Mouse (Mus musculus) gonadal fat pad, adult 2 months (tissue): ENCODE data around the gene Evc. TPM values are rescaled to one million over a fixed set of nuclear protein-coding genes. Genes with fewer than 3 reads are reported as not detected.

Experiments
- DNase-seq: peaks from one replicate; pipeline ENCODE4 v3.0.0-alpha.2; 2012; ENCODE audit warnings: low read depth
- polyA plus RNA-seq: library from polyadenylated mRNA; depleted of rRNA; stranded (reverse); fragments of >200 nt; gene quantifications from 2 replicates; pipeline ENCODE4 v1.2.3, GENCODE M21; 2012; rRNA removed

Evc gene
- 9.8 and 10.9 TPM in 2 replicates for polyA plus RNA-seq

- no peak for DNase-seq
Measured at GRCm38 (mm10) chr5:37336485-37337105, at the start of gene Evc. TSS of gene Evc (minus strand) at chr5:37336894.

DNA sequence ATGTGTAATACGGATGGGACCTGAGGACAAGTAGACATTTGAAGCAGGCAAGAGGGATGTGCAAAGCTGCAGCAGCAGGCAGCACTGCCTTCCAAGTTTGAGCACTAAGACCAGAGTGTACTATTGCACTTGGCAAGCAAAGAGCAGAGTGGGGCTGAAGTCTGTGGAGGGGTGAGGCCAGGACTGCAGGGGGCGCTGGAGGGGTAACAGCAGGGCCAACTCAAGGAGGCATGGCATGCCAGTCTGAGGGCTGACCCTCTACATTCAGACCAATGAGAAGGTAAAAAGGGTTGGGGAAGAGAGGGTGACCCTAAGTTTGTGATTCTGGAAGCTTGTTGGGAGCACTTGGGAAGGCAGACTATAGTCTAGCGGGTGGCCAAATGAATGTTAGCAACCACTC lies 46.9 kb upstream of the Evc start:
- no peak for DNase-seq

- no peak for DNase-seq
Measured at GRCm38 (mm10) chr5:37380641-37381040, 43.9 kb upstream of the Evc start.

DNA sequence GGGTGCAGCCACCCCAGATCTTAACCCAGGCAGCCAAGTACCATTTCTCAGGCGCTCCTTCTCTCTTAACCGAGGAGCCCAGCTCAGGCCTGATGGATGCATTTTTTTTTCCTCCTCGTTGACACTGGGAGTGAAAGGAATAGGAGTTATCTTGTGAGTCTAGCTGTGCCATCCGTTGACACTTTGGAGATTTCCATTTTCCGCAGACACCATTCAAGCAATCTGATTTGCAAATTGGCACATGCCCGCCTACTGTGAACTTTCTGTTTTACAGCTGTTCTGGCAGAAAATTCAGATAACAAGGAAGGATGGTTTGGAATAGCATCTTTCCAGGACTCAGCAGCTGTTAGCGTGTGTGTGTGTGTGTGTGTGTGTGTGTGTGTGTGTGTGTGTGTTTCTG lies 40.7 kb upstream of the Evc start:
- DNase-seq = no peak

GRCm38 (mm10) chr5:37368796-37369195 lies 32.1 kb upstream of the Evc start:
- DNase-seq = no peak

DNA sequence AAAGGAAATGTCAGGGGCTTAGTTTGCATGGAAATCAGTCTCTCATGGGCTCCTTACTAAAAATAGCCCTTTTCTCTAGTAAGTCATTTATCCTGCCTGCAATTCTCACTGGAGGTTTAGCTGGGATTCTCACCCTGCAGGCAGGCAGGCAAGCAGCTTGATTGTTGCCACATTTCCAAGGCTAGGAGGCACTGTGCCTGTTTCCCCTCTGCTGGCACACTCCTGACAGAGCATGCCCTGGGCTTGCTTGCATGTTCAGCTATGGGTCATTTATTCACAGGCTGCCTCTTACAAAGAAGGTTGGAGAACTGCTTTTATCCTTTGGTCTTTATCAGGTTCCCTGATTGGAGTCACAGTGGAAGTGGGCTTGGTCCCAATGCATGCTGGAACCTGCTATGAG lies 29.1 kb upstream of the Evc start:
- DNase-seq = no peak

GRCm38 (mm10) chr5:37363284-37363683 lies 26.6 kb upstream of the Evc start:
- DNase-seq = no peak

GRCm38 (mm10) chr5:37362618-37363017 lies 25.9 kb upstream of the Evc start:
- no peak for DNase-seq

GRCm38 (mm10) chr5:37356027-37356426 lies 19.3 kb upstream of the Evc start:
- no peak for DNase-seq

DNA sequence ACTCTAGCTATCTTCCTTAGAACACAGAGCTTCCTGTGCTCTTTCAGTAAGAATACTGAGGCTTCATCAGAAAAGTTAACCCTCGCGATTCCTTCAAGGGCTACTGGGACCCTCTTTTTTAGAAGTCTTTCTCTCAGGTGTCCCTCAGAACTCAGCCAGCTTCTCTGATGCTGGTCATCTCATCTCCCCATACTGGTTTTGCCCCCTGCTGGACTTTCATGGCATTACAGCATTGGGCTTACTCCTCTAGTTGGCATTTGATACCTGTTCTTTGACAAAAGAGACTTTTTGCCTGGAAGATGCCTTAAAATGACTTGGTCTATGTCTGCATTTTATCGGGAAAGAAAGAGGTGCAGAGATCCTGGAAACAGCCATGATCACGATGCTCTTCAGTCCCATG lies 17.7 kb upstream of the Evc start:
- DNase-seq = no peak

- no peak for DNase-seq
Measured at GRCm38 (mm10) chr5:37351791-37352190, 15.1 kb upstream of the Evc start.

DNA sequence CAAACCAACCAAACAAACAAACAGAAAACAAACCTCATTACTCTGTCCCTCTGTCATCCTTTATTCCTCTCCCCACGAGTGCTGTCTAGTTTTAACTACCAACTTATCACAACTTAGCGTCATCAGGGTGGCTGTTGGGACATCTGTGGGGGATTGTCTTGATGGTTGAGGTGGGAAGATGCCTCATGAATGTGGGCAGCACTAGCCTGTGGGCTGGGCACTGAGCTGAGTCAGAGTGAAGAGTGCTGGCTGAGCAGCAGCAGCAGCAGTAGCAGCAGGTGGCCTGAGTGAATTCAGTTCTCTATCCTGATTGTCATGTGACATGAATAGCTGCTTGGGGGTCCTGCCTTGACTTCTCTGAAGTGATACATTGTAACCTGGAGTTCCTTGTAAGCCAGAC lies 7.3 kb upstream of the Evc start:
- DNase-seq = no peak

GRCm38 (mm10) chr5:37338288-37338687 lies 1.6 kb upstream of the Evc start, which contains the start of gene Evc2:
TSS of gene Evc2 (plus strand) at chr5:37338499.
- DNase-seq = no peak

GRCm38 (mm10) chr5:37337696-37338095 lies 1.0 kb upstream of the Evc start:
- DNase-seq = no peak

GRCm38 (mm10) chr5:37335061-37335460 lies 1.6 kb downstream of the Evc start:
- DNase-seq = no peak

DNA sequence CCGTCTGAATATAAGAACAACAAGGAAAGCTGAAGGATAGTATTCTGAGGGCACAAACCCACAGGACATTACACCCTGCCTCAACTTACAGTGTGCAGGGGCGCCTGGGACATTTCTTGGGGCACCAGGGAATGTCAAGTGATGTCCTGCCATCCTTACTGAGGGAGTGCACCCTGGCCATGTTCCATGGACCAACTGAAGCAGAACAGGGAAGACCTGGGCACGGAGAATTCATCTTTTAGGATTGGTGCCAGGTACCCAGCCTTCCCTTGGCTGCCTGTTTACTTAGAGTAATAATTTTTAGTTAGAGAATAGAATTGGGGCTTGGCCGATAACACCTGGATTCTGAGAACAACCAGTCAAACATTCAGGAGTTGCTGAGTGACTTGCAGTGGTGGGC lies 4.6 kb downstream of the Evc start:
- DNase-seq = no peak

DNA sequence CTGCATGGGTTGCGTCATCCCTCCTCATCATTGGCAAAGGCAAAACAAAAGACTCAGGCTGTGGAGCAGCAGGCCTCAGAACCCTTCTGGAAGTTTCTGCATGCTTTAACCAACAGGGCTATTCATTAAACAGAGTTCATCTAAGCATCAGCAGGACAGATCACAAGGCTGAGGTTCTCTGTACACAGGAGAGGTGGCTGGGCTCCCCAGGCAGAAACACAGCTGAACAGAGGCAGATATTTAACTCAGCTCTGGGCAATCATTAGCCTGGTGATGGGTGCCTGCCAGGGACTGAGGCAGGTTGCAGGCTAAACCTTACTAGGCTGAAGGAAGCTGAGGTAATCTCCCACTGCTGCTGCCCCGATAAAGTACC lies 5.6 kb downstream of the Evc start:
- DNase-seq = no peak

DNA sequence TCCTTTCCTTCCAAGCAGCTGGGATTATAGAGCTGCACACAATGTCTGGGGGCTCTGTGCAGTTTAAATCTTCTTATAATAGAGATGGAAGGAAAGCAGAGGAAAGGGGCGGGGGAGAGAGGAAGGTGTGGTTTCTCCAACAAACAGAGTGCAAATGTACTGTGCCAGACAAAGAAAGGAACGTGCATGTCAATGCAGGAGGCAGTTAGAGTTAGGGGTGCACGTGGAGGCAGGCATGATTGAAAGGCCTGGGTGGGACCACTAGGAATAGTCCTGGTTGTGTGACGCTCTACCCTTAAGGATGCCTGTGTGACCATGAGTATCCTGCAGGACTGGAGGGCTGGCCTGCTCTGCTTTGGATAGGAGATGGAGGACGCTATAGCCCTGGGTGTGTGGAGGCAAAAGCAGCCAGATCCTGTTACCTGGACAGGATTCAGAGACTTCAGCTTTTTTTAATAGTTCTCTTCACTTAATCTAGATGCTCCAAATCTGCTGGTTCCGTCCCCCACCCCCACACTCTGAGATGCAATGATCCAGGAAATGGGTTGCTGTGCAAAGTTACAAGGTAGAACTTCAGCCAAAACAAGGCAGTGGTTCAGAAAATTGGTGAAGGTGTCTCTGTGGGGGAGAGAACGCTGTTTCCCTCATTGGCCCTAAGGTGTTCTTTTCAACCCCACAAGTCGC lies 6.1 kb downstream of the Evc start:
- no peak for DNase-seq

- no peak for DNase-seq
Measured at GRCm38 (mm10) chr5:37326675-37327074, 10.0 kb downstream of the Evc start.

DNA sequence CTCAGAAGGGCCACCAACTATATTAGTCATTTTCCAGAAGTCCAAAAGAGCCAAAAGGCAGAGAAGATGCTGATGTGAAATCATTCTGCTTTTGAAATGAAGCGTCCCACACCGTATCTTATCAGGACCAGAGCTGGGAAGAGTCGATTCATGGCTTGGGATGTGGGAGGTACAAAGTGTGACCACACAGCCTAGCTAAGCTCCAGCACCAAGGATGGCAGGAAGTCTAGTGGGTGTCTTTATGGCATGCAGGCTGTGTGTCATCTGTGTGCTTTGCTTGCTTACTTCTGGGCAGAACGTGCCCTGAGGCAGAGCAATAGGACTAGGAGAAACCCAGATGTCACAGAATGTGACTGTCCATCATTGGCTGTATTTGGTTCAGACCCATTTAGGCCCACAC lies 15.9 kb downstream of the Evc start:
- no peak for DNase-seq

DNA sequence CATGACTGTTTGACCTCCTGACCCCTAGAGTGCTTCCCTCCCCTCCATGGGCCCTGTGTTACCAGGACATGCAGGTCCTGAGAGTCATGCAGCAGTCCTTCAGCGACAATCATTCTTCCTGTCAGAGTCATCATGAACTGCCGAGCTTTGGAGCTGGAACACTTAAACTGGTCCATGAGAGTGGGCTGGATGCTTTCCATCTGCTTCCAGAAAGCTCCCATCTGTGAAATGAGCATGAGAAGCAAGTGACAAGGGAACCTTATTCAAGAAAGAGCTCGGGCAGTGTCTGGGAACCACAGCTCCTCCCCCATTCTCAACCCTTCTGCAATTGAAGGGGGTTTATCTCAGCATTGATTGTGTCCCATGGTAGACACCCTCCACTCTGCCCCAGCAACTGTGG lies 16.5 kb downstream of the Evc start:
- DNase-seq = no peak

DNA sequence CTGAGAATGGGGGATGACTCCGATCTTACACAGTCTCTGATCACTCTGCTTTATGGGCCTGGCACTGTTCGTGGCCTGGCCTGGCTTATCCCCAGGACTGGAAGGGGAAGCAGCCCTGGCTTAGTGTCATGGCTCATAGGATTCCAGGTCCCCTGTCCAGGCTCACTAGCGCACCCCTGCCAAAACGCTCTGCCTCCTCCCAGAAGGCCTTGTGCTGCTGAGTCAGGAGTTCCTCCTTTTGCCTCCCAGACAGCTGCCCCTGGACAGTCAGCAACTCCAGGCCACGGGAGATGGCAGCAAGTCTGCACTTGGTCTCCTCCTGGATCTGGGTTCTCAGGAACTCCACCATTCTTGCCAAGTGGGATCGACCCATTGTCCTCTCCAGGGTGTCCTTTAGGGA lies 18.0 kb downstream of the Evc start:
- no peak for DNase-seq

DNA sequence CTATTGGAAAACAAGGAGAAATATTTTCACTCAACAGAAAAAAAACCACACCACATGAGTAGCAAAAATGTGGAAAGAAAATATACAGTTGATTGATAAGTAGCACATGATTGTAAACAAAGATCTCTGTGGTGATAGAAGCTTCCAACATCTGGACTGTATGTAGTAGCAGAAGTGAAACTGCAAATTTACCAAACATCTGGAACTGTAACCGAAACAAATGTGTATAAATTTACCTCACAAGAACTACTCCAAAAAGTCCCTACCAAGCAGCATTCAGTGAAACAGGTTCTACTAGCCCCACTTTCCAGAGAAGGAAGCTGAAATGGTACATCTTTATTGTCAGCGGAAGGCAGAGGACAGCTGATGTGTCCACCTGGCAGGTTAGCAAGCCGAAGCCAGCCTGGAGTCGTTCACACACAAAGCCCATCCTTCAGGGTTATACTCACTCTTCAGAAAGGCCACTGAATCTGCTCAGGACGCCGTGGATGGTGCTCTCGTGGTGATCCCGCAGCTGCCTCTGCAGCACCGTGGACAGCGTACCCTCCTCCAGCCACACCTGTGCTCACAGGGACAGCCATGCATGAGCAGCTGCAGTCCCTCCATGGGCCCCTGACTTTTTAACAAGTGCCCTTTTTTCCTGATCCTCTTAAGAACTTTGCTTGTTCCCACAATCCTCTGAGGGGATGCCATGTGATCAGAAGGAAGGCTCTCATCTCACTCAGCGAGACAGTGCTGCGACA lies 23.5 kb downstream of the Evc start:
- DNase-seq = no peak
